Mouse (Mus musculus) activated CD4-positive, CD25-positive, alpha-beta regulatory T cell, adult 4 months (primary cell): ENCODE results near the gene Ppard. TPM values are rescaled to one million over a fixed set of nuclear protein-coding genes. Genes with fewer than 3 reads are reported as not detected.
A peak's percentile ranks its signal among the peaks of the same experiment; 100 is the strongest.

ENCODE experiments used
- ATAC-seq: one replicate; pipeline ENCODE4 v1.8.0; 2017
- polyA plus RNA-seq, 2 experiments: library from polyadenylated mRNA; unstranded; fragments of 100-300 nt; shearing (Covaris generic); gene quantifications; one replicate each; pipeline ENCODE4 v1.2.1; 2017

Ppard gene
- polyA plus RNA-seq, 2 experiments from 2014 or later: 1.7 to 1.9 TPM

- ATAC-seq: no peak
Measured at GRCm38 (mm10) chr17:28224615-28225014, 7.9 kb upstream of the Ppard start.

DNA sequence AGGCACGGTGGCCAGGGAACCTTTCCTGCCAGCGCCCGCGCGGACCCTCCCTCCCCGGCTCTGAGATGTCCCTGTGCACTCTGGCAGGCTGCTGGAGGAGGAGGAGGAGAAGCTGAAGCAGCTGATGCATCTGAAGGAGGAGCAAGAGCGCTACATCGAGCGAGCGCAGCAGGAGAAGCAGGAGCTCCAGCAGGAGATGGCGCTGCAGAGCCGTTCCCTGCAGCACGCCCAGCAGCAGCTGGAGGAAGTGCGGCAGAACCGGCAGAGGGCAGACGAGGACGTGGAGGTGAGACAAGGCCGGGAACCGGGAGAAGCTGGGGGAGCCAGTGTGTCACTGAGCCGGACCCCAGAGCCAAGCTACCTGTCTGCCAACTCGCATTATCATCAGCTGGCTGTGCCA lies 6.5 kb upstream of the Ppard start:
- peak; percentile 34 for ATAC-seq

DNA sequence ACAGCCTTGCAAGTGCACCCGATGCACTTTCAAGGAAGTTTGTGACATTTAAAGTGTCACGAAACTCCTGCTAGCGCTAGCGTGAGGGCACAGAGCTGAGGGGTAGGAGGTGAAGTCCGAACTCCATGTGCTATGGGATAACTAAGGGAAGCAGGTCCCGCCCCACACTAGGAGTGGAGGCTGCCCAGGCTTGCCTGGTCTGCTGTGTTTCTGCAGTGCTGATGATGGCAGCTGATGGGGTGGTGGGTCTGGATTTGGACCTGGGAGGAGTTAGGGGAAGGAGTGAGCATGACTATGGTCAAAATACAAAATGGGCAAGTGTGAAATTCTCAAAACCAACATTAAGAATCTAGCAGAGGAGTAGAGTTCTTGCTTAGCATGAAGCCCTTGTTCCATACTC lies 2.0 kb upstream of the Ppard start:
- no peak for ATAC-seq

DNA sequence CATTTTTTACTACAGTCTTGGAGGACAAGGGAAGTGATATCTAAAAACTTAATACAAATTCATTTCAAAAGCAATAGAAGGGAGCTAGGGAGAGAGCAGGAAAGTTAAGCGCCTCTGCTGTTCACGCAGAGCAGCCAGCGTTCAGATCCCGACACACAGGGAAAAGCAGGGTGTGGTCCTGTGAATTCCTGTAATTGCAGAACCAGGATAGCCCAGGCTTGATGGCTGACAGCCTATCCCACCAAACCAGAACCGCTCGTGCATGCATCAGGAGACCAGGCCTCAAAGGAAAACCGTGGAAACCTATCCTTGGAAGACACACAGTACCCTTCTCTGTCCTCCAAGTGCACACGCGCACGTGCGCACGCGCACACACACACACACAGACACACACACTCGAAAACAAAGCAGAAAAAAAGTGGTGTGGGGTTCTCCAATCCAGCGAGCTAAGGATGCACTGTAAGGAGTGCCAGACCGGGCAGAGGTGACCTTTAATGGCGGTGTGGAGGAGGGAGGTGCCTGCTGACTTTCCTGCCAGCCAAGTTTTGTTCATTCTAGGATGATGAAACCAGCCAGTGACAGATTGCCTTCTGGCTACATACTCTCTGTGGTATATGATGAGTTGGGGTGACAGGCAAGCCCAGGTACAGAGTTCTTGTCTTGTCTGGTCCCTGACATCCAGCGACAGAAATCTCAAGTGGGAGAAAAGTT lies 1.3 kb upstream of the Ppard start:
- no peak for ATAC-seq

- ATAC-seq: peak; percentile 18
Measured at GRCm38 (mm10) chr17:28233091-28233731, 711 bp downstream of the Ppard start.

DNA sequence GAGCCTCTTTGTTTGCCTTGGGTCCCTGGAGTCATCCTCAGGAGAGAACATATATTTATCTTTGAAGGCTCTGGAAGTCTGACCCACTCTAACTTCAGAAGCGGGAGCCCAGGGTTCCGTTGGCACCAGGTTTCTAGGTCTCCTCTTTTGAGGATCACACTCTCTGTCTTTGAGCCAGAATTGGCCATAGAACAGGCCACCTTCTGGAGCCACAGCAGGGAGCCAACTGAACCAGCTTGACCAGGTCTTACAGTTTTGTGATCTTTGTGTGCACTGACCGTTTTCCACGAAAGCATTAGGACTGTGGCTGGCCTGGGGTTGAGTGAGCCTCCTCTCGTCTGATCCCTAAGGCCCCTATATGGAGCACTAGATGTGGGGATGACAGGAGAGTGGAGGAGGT lies 2.1 kb downstream of the Ppard start:
- no peak for ATAC-seq

- no peak for ATAC-seq
Measured at GRCm38 (mm10) chr17:28235982-28236635, 3.6 kb downstream of the Ppard start.

DNA sequence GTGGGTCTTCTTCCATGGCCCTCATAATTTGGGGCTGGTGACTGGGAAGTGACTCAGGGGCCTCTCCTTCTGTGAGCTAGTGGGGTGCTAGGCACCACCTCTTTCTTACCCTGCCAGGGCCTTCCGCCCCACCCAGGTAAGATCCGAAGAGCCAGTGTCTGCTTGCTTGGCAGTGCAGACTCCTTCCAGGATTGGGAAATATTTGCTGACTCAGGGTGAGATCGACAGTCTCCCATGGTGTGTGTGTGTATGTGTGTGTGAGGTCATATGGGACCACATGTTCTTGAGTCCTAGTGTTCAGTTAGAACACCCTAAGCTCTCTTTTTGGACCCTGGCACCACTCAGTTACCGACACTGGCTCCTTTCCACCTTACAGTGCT lies 4.1 kb downstream of the Ppard start:
- ATAC-seq: no peak

DNA sequence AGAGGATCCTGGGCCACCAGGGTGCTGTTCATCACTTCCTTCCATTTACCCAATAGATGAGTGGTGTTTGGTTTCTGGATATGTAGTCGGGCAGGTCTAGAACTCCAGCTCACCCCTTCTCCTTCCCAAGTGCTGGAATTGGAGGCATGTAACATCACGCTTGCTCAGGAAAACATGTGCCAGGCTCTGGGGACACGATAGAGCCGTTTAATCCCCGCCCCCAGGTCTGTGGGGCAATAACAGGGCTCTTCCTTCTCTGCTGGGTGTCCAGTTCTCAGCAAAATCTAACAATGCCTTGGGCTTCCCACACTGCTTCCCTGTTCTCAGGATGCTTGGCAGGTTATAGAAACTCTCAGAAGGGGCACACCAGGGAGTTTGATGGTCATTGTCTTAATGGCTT lies 4.9 kb downstream of the Ppard start:
- no peak for ATAC-seq

GRCm38 (mm10) chr17:28237874-28238273 lies 5.4 kb downstream of the Ppard start:
- ATAC-seq: no peak

DNA sequence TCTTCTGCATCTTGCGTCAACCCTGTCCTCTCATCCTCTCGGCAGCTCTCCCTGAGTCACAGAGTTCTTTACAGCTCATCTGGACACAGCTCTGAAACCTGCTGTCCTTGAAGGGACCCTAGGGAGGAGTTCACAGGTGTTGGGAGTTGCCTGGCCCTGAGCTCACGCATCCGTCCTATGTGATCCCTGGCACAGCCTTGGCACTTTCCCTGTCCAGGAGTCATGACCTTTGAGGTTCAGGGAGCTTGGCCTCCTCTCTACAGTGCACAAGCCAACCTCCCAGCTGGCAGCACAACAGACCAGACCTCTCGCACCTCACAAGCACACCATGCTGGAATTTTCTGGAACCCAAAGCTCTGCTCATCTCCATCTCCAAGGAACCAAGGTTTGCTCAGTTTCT lies 8.3 kb downstream of the Ppard start:
- ATAC-seq: no peak

DNA sequence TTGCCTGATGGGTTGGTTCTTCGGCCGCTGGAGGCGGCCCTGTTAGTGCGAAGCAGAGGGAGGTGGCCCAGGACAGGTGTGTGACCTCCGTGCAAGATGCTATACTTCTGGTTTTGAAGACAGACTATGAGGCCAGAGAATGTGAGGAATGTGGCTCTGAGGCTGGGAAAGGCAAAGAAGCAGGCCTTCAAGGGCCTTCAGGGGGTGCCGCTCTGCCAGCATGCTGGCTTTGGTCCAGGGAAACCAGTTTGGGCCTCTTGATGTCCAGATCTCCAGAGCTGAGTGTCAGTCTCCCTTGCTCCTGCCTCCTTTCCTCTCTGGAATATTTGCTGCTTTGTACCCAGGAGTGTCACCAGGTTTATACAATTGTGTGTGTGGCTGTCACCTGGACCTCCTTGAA lies 9.8 kb downstream of the Ppard start:
- no peak for ATAC-seq

DNA sequence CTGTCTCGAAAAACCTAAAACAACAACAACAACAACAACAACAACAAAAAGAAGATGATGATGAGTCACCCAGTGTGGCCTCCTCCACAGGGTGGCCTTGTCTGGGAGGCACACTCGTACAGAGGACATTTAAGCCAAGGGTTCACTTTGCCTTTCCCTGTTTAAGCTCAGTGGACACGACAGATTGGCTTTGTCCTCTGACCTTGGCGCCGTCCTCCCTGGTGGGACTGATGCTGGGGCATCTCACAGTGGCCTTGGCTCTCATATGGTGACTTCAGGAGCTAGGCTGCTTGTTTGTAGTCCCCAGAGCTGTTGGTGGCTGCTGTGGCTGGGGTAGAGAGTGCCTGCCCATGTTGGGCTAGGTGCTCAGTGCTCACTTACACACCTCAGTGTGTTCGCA lies 11.7 kb downstream of the Ppard start:
- no peak for ATAC-seq

- no peak for ATAC-seq
Measured at GRCm38 (mm10) chr17:28244714-28245113, 12.2 kb downstream of the Ppard start.

DNA sequence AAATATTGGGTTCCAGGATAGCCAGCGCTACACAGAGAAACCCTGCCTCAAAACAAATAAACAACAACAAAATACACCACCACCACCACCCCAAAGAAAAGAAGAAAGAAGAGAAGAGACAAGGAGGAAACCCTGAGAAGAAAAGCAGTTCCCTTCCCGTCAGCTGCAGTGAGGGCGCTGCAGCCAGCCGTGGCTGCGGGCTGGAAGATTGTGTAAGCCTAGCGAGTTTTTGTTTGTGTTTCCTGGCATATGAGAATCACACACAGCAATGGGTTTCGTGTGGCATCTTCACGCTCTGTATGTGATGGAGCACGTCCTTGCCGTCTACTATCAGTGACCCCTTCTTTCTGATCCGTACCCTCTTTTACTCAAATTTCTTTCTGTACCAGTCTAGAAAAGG lies 14.1 kb downstream of the Ppard start:
- no peak for ATAC-seq

DNA sequence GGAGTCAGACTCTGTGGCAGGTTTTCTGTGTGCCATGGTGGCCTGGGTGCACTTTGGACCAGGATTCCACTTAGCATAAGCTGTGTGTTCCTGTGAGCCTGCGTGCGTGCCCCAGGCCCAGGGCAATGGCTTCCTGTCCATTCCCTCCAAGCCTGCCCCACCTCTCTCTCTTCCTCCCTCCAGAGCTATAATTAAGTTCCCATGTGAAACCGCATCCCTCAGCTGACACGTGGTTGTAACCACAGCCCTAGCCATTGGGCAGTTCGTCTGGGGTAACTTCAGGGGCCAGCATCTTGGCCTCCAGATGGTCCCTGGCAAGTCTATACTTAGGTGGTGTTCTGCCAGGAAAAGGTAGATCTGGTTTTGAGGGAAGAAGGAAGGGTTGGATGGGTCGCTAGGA lies 15.1 kb downstream of the Ppard start:
- ATAC-seq: no peak

DNA sequence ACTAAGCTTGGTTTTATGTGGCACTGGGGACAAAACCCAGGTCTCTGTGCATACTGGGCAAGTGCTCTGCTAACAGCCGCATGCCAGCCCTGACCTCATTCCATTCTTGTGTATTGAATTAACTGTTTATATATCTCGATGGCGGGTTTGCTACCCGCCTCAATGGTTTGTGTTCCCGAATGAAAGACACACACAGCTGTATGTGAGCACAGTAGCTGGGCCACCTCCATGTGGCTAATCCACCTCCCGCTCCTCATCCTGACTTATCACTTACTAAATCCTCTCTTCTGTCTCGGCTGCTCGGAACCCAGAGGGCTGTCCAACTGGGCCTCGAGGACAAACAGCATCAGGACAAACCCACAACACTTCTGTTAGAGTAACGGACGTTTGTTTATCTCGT lies 16.6 kb downstream of the Ppard start:
- no peak for ATAC-seq

DNA sequence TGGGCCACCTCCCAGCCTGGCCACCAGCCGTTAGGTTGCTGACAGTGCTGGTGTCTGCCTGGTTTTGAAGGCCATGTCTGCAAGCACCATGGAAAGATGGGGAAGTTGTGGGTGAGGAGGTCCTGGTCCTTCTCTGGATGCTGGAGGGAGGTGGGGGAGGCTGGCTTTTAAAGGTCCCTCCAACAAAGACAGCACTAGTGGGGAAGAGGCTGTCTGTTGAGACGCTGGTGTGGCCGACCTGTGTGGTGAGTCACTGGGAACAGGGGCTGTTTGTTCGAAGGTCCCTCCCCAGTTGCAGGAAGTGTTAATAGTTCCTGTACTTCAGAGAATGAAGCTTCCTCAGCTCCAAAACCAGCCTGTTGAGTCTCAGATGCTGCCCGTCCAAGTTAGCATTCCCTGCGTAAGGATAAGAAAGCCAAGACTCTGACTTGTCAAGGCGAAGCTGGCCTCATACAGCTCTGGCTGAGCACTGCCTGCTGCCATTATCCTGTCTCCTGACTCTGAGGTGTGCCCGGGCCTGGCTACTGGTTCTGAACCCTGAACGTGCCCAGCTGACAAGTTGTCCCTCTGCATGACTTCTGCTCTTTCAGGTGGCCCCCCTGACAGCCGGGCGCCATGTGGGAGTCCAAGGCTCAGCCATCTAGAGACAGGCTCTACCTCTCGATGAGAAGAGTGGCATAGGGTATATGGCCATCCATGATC lies 19.2 kb downstream of the Ppard start:
- no peak for ATAC-seq

DNA sequence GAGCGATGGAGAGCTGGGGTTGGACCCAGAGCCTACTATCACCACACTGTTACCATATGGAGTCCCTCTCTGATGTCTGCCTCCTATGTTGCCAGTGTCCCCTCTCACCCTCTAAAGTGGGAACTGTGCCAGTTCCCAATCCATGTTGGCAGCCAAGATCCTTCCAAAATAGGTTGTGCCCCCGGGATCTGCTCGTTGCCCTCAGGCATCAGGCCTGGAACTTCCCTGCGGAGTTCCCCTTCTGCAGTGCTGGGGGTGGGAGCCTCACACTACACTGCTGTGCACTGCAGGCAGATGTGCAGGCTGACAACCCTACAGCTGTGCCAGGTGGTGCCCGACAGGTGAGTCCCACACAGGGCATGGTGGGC lies 19.8 kb downstream of the Ppard start:
- no peak for ATAC-seq

DNA sequence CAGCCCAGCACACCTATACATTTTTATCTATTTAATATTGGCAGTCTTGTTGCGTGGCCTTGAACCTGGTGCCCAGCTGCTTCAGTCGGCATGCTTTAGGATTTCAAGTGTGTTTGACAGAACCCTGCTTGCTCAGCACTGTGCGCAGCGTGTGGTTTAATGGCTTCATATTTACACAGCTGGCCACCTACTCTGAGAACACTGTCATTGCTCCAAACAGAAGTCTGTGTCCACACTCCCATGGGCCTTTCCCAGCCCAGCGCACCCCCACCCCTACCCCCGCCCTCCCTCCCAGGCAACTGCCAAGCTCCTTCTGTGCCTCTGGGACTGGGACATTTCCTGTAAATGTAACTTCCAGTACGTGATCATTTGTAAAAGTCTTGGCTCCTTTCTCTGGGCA lies 20.7 kb downstream of the Ppard start:
- no peak for ATAC-seq

DNA sequence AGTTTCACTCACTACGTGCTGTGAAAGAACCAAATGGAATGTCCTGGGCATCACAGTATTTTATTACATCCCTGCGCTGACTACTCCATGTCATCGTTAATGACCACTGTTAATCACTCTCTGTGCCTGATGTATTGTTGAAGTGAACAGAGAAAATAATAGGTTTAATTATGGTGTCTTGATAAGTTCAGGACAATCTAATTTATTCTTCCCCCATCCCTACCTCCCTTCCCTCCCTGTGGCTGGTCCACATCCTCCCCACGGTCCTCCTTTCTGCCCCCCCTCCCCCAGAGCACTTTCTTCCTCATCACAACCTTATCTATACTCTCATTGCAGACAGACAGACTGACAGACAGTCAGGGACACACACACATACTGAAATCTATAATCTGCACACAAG lies 22.3 kb downstream of the Ppard start:
- ATAC-seq: no peak

DNA sequence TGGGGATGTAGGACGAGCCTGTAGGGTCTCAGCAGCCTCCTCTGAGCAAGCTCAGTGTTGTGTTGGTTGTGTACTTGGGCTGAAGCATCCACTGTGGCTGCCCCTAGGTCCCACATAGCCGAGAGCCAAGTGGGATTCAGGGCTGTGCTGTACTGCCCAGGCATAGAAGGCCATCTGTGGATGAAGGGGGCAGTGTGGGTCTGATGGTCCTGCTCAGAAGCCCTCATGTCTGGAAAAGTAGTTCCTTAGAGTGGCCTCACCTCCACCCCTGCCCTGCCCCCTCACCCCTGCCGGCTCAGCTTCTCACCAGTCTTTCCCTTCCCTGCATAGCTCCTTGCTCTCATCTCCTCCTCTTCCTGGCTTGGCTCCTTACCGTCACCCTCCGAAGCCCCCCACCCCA lies 23.2 kb downstream of the Ppard start:
- no peak for ATAC-seq

GRCm38 (mm10) chr17:28256651-28257328 lies 24.3 kb downstream of the Ppard start:
- ATAC-seq: peak; percentile 96
